Mouse (Mus musculus) layer of hippocampus, adult 2 months (tissue): Measurements from ENCODE around the gene Ralb. TPM values are rescaled to one million over a fixed set of nuclear protein-coding genes. Genes with fewer than 3 reads are reported as not detected.

Experiments used
- DNase-seq, 2 experiments: peaks; one replicate each; pipeline ENCODE4 v3.0.0; 2022; ENCODE audit warnings: low spot score in 2 of 2
- H3K27ac ChIP-seq: fragments of 200-600 bp; 2 replicates; pipeline ENCODE4 v1.8.1; 2022
- H3K4me3 ChIP-seq: fragments of 200-600 bp; 2 replicates; pipeline ENCODE4 v1.8.1; 2022; ENCODE audit warnings: mild to moderate bottlenecking
- CTCF ChIP-seq: fragments of 200-600 bp; conservative IDR thresholded peaks from 2 replicates; pipeline ENCODE4 v1.8.1; 2022; ENCODE audit warnings: antibody characterized with exemption, mild to moderate bottlenecking, moderate library complexity
- total RNA-seq, 2 experiments: library from RNA; stranded (reverse); gene quantifications; 2 replicates each; pipeline ENCODE4 v1.2.3; 2021

Gene Ralb
- total RNA-seq, 2 experiments from 2014 or later: 21.0 to 22.0 TPM

DNA sequence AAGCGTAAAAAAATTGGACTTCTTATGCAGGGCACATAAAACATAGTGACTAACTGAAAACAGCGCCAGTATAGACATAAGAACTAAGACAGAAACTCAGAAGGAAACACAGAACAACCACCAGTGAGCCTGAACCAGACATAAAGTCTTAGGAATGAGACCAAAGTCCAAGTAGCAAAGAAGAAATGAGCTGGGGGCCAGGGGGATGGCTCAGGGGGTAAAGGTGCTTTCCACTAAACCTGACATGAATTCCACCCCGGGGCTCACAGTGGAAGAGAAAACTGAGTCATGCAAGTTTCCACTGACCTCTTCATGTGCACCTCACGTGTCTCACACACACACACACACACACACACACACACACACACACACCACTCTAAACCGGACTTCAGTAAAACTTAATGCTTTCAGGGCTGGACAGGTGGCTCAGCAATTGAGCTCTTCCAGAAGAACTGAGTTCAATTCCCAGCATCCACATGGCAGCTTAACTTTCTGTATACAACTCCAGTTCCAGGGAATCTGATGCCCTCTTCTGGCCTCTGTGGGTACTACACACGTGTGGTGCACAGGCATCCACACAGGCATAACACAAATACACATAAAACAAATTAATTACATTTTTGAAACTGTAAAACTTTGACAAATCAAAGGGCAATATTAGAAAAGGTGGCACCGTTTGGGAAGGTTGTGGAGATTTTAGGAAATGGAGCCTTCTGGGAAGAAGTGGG, 23.2 kb downstream of the Ralb start:
- peak; percentile 63 for TF ChIP-seq CTCF
- no peak overlapping the region for H3K27ac ChIP-seq
- no peak overlapping the region for H3K4me3 ChIP-seq
- DNase-seq: no peak

DNA sequence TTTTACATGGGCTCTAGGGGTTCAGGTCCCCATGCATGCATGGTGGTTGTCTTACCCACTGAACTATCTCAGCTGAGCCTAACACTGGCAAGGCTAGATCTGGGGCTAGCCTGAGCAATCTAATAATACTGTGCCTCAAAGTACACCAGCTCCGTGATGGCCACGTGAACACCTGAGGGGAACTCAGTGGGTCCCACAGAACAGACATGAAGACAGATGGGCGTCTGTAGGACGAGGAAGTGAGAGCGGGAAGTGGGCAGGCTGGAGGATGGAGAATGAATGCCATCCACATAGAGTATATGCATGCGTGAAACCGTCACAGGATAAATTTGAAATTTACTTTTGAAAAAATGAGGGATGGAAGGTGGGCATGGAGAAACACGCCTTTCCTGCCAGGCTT, 23.9 kb downstream of the Ralb start:
- no peak overlapping the region for H3K27ac ChIP-seq
- no peak for DNase-seq
- H3K4me3 ChIP-seq: no peak overlapping the region
- TF ChIP-seq CTCF: no peak

DNA sequence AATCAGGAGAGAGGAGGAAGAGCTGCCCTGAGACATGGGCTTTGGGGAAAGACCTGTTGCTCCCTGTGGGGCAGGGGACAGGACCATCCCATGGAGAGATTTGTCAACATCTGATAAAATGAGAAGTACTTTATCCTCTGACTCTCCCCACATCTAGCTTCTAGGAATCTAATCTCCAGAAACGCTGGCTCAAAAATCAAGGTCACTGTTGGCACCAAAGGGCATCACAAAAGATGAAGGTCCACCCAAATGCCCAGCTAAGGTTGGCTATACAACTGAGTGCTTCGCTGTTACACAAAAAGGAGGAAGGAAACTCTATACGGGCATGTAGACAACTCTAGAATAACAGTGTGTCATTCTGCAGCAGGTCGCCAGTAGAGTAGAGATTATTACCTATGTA, 25.0 kb downstream of the Ralb start:
- TF ChIP-seq CTCF: no peak

DNA sequence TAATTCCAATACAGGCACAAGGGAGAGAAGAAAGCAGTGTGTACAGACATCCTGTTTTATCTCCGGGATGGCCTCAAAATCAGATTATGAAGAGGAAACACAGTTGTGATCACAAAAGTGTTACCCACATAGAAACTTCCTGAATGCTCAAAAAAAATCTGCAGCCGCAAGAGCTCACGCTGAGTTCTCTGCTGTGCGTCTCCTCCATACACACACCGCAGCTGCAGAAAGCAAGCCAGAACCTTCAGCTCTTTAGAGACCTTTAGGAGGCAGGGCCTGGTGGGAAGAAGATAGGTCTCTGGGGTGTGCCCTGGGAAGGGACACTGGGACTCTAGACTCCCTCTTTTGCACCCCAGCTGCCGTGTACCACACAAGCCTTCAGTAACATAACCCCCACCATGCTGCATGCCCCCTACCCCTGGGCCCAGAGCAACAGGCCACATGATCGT, 27.7 kb downstream of the Ralb start:
- no peak for TF ChIP-seq CTCF
- H3K27ac ChIP-seq: no peak overlapping the region
- H3K4me3 ChIP-seq: no peak overlapping the region
- DNase-seq: no peak

More for the DNA sequence above, 25.0 kb downstream of the Ralb start:
- no peak for DNase-seq
- no peak overlapping the region for H3K4me3 ChIP-seq
- H3K27ac ChIP-seq: no peak overlapping the region

DNA sequence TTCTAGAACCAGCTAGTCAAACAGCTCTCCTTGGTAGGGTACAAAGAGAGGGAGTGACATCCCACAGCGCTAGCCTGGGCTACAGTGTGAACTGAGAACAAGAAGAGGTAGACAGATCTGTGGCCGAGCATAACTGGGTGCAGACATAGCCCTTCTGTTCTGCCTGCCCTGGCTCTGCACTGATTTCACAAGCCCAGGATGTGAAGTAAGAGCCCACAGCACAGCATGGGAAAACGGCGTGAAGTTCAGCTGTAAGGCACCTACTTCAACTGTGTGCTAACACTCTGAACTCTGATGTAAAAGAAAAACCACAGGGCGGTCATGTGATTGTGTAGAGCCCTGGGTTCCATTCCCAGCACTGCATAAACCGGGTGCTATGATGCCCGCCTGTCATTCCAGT, 29.9 kb downstream of the Ralb start:
- TF ChIP-seq CTCF: no peak
- no peak overlapping the region for H3K27ac ChIP-seq
- no peak for DNase-seq
- H3K4me3 ChIP-seq: no peak overlapping the region

DNA sequence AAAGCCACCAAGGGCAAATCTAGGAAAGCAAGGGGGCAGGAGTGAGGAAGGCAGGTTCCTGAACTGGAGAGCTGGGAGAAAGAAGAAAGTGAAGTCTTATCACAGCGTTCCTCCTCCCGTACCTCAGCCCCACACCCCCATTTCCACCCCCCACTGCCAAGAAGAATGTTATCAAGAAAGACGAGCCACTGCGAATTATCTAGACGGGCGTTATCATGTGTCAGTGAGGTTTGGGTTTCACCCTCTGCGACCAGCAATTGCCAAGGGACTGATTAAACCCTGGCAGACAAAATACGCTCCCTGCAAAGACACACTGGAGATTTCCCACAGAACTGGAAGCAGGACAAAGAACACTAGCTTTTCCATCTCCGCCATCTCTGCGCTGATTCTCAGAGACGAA, 31.9 kb downstream of the Ralb start:
- TF ChIP-seq CTCF: no peak
- DNase-seq: no peak
- H3K27ac ChIP-seq: no peak overlapping the region
- no peak overlapping the region for H3K4me3 ChIP-seq

DNA sequence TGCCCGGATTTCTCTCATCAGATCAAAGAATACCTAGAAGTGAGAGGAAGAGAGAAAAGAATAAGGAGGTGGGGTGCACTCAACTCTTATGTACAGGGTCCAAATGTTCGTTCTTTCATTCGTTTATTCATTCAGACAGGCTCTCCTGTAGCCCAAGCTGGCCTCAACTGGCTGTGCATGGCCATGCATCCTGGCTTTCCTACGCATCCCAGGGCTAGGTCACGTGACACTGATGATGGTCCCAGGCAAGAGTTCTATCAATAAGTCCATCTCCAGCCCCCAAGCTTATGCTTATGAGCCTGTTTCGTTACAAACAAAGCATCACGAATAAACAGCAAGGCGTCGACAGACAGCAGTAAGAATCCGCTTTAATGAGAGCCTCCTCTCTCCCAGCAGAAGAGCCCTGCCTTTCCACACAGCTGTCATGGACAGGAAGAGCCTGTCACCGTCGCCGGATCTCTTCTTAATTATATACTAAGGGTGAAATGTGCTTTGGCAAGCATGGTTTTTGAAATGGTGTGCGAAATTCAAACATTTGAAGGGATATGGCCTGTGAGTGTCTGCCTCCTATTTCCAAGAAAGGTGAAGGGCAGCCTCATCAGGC, 32.7 kb downstream of the Ralb start:
- no peak for DNase-seq
- no peak for TF ChIP-seq CTCF
- H3K27ac ChIP-seq: no peak overlapping the region
- H3K4me3 ChIP-seq: no peak overlapping the region

DNA sequence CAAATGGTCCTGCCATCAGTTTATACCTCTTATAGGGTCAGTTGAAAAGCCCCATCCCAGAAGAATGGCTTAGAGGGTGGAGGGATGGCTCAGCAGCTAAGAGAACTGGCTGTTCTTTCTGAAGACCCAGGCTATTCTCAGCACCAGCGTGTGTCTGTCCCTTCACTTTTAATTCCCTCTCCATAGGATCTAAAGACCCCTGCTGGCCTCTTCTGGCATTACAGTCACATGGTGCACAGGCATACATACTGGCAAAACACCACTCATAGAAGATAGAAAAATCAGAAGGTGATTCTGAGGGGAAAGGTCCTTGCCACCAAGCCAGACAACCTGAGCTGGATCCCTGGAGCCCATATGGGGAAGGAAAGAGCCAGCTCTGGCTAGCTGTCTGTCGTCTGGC, 41.2 kb downstream of the Ralb start:
- TF ChIP-seq CTCF: peak; percentile 74
- no peak for DNase-seq
- H3K4me3 ChIP-seq: no peak overlapping the region
- no peak overlapping the region for H3K27ac ChIP-seq

DNA sequence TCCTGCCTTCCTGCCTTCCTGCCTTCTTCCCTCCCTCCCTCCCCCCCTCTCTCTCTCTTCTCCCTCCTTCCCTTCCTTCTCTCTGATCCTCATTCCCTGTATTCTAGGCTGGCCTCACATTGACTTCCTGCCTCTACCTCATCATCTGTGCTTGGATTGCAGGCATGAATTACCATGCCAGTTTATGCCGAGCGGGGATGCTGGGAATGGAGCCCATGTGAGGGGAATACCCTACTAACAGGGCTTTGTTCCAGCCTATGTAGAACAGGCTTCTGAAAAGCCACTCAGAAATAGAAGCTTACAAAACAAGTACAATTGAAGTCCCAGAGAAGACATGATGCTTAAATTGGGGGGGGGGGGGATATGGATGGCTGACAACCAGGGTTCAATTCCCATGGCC, 44.5 kb downstream of the Ralb start:
- Histone ChIP-seq H3K27ac (no peak overlapping the region), H3K4me3 (no peak overlapping the region)
- DNase-seq: no peak
- no peak for TF ChIP-seq CTCF

DNA sequence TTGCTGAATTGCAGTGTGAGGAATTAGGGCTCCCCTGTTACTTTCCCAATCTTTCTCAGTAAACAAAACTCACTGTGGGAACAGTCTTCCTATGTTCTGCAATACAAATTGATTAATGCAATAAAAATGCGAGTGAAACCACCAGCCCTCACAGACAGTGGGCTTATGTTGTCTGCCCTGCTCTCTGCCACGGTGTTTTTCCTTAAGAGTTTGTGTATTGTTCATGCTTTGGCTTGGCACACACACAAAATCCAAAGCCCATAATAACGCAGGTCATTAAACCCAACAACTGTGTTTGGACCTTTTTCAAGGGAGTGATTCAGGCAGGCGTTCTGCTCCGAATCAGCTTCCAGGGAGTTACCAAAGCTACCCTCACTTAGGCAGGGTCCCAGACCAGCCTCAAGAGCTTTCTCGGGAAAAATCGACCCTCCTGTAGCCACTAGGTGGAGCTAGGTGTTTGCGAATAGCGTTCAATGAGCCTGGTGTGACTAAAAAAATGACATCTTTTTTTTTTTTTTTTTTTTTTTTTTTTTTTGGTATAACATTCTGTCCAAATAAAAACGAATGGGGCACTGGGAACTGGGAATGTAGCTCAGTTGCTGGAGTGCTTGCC, 46.5 kb downstream of the Ralb start:
- peak; percentile 86 for TF ChIP-seq CTCF
- Histone ChIP-seq H3K27ac (no peak overlapping the region), H3K4me3 (peak overlapping the region; percentile 12; the same call in 1 of the 2 replicates)
- DNase-seq: peak; percentile 63 to 69

DNA sequence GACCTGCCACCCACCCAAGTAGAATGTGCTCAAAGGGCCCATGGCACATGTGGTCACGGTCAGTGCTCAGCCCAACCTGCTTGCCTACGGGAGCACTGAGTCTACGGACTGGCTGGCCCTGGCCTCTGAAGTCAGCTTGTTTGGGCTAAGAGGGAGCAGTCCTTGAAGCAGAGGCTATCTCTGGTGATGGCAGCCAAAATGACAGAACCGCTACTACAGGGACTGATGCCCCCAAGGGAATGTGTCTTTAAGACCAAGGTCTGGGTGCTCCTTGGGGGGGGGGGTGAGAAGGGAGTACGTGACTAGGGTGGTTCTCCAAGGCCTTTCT, 47.1 kb downstream of the Ralb start:
- DNase-seq: no peak
- no peak overlapping the region for H3K4me3 ChIP-seq
- no peak for TF ChIP-seq CTCF
- no peak overlapping the region for H3K27ac ChIP-seq

DNA sequence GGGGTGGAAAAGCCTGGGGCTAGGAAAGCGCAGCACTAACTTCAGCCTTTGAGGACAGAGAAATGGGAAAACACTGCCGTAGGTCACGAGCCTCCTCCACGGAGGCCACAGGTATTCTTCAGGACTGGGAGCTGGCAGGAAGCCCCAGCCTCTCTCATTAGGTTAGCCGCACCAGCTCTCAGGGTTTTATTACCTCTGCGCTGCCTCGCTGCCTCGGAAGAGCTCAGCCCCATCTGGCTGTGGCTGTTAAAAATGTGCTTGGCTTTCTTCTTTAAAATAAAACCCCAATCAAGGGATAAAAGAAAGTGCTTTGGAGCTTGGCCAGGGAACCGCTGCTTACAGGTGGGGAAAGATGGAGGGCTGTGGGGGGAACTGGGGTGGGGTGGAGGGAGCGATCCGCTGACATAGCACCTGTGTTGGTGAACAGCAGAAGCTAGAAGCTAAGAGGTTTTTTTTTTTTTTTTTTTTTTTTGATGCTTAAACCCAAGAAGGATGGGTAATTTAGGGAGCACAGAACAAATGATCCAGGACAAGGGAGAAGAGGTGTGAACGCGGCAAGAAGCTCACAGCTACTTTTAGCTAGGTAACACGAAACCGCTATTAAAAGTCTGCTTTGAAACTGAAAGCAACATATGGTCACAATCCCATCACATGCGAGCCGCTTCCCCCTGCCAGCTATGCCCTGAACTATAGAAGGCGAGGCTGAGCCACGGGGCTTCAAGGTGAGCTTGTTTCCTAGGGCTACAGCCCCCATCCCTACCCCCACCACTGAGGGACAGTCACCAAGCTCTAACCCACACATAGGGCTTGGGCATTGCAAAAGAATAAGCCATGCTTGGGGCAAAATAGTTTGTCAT, 47.7 kb downstream of the Ralb start:
- Histone ChIP-seq H3K27ac (no peak overlapping the region), H3K4me3 (no peak overlapping the region; the same call in 1 of the 2 replicates)
- TF ChIP-seq CTCF: 0 out of 2 replicates have a peak, but pooled peaks have one; percentile 10
- DNase-seq: no peak

DNA sequence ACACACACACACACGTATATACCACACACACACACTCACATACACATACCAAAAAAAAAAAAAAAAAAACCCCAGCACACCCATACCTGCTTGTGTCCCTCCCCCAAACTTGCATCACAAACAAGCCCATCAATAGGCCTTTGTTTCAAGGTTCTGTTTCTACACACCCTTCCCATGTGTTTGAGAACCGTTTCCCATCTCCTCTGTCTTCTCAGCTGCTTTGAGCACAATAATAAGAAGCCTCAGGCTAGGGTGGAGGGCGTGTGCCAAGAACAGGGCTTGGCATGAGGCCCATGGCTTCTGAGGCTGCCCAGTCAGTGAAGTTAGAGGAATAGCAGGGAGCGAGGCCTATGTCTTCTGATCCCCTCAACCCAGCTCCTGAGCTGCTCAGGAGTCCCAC, 50.9 kb downstream of the Ralb start:
- TF ChIP-seq CTCF: no peak
- no peak overlapping the region for H3K27ac ChIP-seq
- H3K4me3 ChIP-seq: no peak overlapping the region
- DNase-seq: no peak
